Mouse (Mus musculus): Measurements from ENCODE around the gene Msh2. TPM values are rescaled to one million over a fixed set of nuclear protein-coding genes. Genes with fewer than 3 reads are reported as not detected.
A peak's percentile ranks its signal among the peaks of the same experiment; 100 is the strongest.
"Not testable (repeated sequence)": the region's sequence is repeated elsewhere in the genome, so short reads cannot be mapped to it uniquely, and the experiment has no call there.

Gene Msh2
- 10 to 100 TPM; 11.9 to 15.0 TPM for total RNA-seq (2021)
- long read RNA-seq, experiment 1, transcript Msh2-201 (16 exons, 3,283 nt) = major isoform, 11 of 20 reads
- long read RNA-seq, experiment 1, partial matches to known transcripts = 7 of 20 reads
- long read RNA-seq, experiment 1, other reads (novel, unspliced or antisense) = 2 of 20 reads
- long read RNA-seq, experiment 2, transcript Msh2-201 (16 exons, 3,283 nt) = major isoform, 9 of 13 reads
- long read RNA-seq, experiment 2, partial matches to known transcripts = 3 of 13 reads
- long read RNA-seq, experiment 2, other reads (novel, unspliced or antisense) = 1 of 13 reads

DNA sequence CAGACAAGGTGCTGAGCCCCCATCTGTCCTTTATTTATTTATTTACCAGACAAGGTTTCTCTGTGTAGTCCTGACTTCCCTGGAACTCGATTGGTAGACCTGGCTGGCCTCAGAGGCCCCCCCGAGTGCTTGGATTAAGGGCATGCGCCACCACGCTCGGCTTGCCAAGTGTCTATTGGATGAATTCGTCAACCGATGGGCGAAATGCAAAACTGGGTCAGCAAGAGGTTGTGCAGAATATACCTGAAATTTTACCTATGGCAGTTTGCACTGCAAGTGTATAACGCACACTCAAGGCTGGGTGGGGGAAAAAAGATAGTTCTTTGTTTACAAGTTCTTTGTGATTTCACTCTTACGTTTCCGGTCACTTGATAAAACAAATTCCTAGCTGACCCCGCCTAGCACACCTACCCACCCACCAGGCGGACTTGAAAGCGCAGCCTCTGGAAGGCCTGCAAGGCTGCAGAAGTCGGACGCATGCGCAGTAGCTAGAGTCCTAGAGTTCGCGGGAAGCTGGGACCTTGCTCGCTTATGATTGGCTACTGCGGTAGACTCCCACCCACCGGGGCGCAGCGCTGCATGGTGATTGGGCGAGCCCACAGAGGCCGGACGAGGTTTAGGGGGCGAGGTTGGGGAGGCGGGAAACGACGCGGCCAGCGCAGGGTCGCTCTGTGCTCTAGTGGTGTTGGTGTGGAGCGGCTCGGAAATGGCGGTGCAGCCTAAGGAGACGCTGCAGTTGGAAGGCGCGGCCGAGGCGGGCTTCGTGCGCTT, at the start of gene Msh2:
TSS of gene Msh2 (plus strand) at position 441 of the 771 bp plus-strand sequence.
- peak; percentile 98 to 99 for DNase-seq

DNA sequence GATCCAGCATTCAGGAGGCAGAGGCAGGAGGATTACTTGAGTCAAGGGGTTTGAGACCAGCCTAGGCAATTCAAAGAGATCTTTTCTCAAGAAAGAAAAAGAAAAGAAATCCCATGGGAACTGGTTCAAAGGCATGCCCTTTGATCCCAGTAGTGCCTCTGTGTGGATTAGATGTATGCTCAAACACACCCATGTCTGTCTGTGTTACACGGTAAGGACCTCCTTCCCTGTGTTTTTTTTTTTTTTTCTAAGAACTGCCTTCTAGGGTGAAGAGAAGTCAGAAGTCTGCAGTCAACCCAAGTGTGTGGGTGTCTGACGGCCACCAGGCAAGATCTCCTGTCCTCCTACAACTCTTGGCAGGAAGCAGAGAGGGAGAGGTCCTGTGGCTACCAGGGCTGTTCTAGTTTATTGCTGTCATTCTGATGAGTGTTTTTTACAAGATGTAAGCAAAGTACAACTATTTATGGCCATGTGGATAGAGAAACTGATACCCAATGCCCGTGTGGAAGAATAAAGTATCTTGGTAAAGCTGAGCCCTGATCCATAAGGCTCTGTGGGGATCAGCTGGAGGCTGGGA, 46.5 kb upstream of the Msh2 start:
- DNase-seq = no peak

DNA sequence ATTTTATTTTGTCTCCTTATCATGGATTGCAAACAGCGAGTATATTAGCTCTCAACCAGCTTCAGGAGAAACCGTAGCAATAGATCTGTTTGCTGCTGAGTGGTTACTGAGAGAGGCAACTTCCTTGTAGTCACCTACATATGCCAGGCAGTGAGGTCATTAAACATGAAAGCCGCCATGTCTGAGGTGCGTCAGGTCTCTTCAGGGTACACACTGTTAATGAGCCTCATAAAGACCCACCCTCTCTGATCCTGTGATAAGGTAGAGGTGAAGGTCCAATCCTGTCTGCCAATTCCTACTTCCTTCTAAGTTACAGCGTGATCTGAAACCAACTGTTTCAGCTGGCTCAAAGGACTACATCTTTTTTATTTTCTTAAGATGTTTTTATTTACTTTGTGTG, 44.0 kb upstream of the Msh2 start:
- DNase-seq = no peak

GRCm38 (mm10) chr17:87628706-87629105, 43.4 kb upstream of the Msh2 start:
- no peak for DNase-seq

DNA sequence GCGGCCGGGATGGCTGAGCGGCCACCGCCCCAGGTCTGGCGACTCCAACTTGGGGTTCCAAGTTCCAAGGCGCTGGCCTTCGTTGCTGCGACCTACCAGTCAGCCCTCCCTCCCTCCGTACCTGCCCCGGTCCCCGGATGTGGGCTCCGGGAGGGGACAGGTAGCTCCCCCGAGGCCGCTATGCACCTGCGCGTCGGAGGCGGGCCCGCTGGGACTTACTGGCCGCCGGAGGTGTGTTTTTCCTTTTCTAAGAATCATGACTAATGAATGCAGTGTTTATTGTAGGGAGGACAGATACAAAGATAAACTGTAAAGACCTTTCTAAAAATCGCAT, 35.1 kb upstream of the Msh2 start:
- no peak for DNase-seq

- DNase-seq = no peak
Observed at GRCm38 (mm10) chr17:87639242-87639641, 32.9 kb upstream of the Msh2 start.

- DNase-seq = no peak
Observed at GRCm38 (mm10) chr17:87640272-87640671, 31.9 kb upstream of the Msh2 start.

DNA sequence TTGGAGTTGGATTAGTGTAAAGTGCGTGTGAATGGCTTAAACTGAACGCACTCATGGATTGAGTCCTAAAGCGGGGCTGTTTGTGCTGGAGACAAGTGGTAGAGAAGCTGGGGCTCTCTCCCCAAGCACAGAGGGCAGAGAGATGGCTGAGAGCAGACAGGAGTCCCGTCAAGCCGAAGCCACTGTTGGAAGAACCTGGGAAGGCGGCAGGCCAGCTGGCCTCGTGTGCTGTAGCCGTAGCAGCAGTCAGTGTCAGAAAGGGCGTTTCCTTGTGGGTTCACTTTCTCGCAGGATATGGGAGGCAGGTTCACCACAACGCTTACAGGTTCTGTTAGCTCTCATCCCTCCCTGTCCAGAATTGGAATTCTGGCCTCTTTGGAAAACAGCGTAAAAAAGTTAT, 31.1 kb upstream of the Msh2 start:
- DNase-seq = no peak

- no peak for DNase-seq
Observed at GRCm38 (mm10) chr17:87642744-87643143, 29.4 kb upstream of the Msh2 start.

DNA sequence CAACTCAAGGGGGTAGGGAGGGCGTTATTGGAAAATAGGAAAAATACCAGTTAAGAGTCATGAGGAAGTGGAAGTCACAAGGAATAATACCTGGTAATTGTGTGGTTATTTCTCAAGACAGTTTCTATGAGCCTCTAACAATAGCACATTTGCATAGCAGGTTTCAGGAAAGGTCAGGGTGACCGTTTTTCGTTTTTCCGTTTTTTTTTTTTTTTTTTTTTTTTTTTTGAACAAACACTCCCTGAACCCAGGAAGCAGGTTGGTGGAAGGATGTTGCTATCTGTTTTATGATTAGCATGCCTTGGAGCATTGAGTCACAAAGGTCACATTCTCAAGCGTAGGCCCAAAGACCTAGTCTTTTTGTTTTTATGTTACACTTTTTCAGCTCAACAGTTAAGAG, 16.5 kb upstream of the Msh2 start:
- not testable (repeated sequence) for DNase-seq

DNA sequence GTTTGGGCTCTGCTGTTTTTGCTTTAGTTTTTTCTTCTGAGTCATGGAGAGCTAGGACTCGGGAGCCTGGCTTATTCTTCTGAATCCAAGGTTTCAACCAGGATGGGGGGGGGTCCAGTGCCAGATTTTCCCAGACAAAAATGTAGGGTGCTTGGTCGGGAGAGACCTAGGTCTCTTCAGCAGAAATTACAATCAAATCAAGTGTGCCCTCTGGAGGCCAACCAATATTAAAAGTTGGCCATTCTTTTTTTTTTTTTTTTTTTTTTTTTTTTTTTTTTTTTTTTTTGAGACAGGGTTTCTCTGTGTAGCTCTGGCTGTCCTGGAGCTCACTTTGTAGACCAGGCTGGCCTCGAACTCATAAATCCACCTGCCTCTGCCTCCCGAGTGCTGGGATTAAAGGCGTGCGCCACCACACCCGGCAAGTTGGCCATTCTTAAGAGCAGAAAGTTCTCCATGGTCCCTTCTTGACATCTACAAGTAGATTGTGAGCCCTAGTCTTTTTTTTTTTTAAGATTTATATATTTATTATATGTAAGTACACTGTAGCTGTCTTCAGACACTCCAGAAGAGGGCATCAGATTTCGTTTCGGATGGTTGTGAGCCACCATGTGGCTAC, 10.1 kb upstream of the Msh2 start:
- DNase-seq = not testable (repeated sequence)

GRCm38 (mm10) chr17:87664238-87664637, 7.9 kb upstream of the Msh2 start:
- DNase-seq = no peak

DNA sequence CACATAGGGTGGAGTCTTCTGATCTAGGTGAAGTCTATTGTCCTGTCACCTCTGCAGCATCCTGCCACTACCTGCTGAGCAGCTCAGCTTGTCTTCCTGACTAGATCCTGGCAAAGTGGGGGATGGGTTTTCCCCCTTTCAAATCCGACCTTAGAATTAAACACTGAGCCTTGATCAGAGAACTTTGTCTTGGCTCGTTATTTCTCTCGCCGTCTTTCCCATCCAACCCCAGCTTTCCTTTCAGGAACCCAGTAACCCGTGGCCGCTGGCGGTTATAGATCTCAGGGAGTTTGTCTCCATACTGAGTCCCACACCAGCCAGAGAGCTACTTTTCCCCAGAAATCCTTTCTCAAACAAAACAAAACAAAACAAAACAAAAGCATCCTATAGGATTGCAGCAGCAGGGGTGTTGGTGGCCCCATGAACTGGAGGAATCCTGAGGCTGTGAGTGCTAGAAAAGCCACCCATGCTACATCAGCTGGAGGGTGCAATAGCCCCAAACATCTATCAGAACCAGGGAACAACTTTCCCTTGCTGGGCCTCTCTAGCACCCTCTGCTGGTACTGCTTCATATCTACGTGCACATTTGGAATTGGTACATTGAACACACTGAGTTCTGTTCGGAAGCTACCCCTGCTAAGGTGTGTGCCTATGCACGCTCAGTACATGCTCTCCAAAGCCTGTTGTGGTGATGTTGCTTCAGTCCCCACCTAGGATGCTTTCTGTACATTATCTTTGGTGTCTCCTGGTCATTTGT, 6.9 kb upstream of the Msh2 start:
- peak; percentile 55 to 80 for DNase-seq

DNA sequence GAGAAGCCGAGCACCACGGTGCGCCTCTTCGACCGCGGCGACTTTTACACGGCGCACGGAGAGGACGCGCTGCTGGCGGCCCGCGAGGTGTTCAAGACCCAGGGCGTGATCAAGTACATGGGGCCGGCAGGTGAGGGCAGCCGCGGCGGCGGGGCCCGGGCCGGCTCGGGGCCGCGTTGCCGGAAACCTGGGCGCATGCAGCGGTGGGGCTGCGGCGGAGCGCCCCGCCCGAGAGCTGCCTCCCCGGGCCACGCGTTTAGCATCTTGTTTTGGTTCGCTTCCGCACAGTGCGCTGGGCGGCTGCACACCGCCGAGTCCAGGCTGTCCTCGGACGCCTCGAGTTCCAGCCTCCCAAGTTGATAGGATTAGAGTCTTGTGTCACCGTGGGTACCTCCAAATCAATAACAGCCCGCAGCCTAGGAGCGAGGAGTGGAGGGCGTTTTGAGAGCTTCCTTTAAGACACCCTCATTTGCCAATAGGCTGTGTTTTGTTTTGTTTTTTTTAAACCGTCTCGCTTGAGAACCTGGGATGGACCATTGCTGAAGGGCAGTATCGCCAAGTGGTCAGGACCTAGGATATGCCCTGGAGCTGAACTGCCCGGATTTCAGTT, 652 bp downstream of the Msh2 start:
- DNase-seq = peak in 1 of 2 experiments; percentile 54

DNA sequence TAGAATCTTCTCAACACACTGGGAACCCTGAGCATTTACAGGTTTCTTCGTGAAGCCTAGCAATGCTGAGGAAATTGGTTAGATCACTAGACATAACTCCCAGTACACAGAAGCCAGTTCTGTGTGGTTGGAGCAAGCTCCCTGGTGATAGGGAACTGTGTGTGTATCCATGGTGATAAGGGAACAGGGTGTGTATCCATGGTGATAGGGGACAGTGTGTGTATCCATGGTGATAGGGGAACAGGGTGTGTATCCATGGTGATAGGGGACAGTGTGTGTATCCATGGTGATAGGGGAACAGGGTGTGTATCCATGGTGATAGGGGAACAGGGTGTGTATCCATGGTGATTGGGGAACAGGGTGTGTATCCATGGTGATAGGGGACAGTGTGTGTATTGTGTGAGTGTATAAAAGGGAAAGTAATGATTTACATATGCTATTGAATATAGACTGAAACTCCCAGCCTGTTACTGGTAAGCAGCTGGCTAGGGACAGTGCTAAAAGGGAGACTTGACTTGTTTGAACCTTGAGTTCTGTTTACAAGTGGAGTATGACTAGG, 4.9 kb downstream of the Msh2 start:
- not testable (repeated sequence) for DNase-seq

GRCm38 (mm10) chr17:87677656-87678055, 5.5 kb downstream of the Msh2 start:
- no peak for DNase-seq

GRCm38 (mm10) chr17:87689217-87689616, 17.1 kb downstream of the Msh2 start:
- DNase-seq = no peak

- DNase-seq = peak; percentile 22 to 80
Observed at GRCm38 (mm10) chr17:87691958-87692357, 19.8 kb downstream of the Msh2 start.

DNA sequence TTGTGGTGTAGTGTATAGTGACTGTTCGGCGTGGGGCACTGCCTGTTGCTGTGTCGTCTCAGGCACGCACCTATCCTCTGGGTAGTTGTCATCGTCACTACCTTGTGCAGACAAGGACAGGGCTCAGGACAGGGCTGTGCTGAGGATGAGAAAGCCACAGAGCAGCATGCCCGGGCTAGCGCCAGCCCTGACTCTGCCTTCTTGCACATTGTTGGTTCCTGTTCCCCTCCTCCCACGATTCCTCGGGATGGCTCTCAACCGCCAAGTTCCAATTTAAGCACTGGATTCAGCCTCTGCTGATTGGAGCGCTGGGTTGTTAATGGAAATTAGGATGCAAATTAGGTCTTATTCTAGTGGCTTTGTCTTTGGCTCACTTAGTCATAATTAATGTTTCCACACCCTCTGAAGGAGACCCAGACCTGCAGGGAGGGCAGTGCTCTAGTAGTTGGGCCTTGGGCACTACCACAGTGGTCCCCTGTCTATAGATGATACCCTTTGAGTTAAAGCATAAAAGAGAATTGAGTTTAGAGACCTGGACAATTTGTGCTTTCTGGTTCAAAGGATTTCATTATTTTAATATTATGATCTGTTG, 23.8 kb downstream of the Msh2 start:
- no peak for DNase-seq

GRCm38 (mm10) chr17:87696814-87697213, 24.7 kb downstream of the Msh2 start:
- DNase-seq = no peak
